Mouse (Mus musculus): Measurements from ENCODE around the gene Lrfn2. TPM values are rescaled to one million over a fixed set of nuclear protein-coding genes. Genes with fewer than 3 reads are reported as not detected.

Lrfn2 gene
- total and polyA plus RNA-seq, 2 experiments from 2014 or later, result 16.5 to 28.7 TPM

GRCm38 (mm10) chr17:49079647-49080046, 147.5 kb downstream of the Lrfn2 start:
- no peak for ATAC-seq
- 66% methylated on average over 2 of the region's 2 CpGs for WGBS
- no peak for TF ChIP-seq CTCF (IDR thresholded peaks at IDR 0.05; ENCODE audit: low read depth)

DNA sequence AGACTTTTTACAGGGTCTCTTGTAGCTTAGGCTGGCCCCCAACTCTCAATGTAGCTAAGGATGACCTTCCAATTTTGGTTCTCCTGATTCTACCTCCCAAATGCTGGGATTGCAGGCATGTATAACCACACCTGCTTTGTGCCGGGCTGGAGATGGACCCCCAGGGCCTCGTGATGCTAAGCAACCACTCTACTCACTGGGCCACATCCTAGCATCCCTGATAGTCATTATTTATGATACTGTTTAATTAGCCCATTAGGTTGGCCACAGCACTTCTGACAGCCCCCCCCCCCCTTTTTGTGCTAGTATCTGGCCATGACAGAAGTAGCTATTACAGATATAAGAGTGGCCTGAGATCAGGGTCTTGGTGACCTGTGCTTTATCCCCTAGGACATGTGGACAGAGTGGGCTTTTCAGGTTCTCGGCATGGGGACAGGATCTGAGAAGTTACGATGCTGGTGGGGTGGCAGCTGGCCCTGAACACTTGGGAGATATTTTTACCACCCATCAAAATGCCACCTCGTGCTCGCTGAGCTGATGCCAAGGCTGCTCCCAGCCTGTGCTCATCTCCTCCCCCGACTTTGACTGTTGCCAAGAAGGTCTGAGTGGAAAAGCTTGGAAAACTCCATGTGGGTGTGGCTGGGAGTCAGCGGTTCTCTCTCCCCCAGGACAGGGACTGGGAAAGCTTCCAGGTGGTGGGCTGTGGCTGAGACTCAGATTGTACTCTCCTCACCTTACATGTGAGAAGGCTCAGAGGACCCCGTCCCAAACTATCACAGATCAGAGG, 151.6 kb downstream of the Lrfn2 start:
- DNase-seq (peak; percentile 57), ATAC-seq (peak; percentile 72)
- no peaks in the 10 kb centered on the region for H3K36me3 ChIP-seq (ENCODE audit: insufficient read depth)
- no peaks in the 10 kb centered on the region for H3K27me3 ChIP-seq (ENCODE audit: insufficient read depth, low read length)
- no peak for TF ChIP-seq CTCF (IDR thresholded peaks at IDR 0.05; ENCODE audit: low read depth)
- no peak overlapping the region for H3K9ac ChIP-seq
- no peak overlapping the region for H3K27ac ChIP-seq (ENCODE audit: low read depth, low read length)
- WGBS, result 49% methylated on average over 9 of the region's 9 CpGs
- no peak overlapping the region for H3K4me3 ChIP-seq (ENCODE audit: low read depth, low read length)
- no peak overlapping the region for H3K4me2 ChIP-seq (ENCODE audit: low read depth)
- no peaks in the 10 kb centered on the region for H3K9me3 ChIP-seq (ENCODE audit: low read length)
- H3K4me1 ChIP-seq (ENCODE audit: insufficient read depth), result no peaks in the 10 kb centered on the region

More at GRCm38 (mm10) chr17:49079647-49080046, 147.5 kb downstream of the Lrfn2 start:
- no peak for DNase-seq
- no peaks in the 10 kb centered on the region for H3K4me1 ChIP-seq (ENCODE audit: insufficient read depth)
- no peak overlapping the region for H3K9ac ChIP-seq
- no peak overlapping the region for H3K27ac ChIP-seq (ENCODE audit: low read depth, low read length)
- no peak overlapping the region for H3K4me2 ChIP-seq (ENCODE audit: low read depth)
- H3K9me3 ChIP-seq (ENCODE audit: low read length), result no peaks in the 10 kb centered on the region
- no peak overlapping the region for H3K4me3 ChIP-seq (ENCODE audit: low read depth, low read length)
- H3K36me3 ChIP-seq (ENCODE audit: insufficient read depth), result no peaks in the 10 kb centered on the region
- H3K27me3 ChIP-seq (ENCODE audit: insufficient read depth, low read length), result no peaks in the 10 kb centered on the region

DNA sequence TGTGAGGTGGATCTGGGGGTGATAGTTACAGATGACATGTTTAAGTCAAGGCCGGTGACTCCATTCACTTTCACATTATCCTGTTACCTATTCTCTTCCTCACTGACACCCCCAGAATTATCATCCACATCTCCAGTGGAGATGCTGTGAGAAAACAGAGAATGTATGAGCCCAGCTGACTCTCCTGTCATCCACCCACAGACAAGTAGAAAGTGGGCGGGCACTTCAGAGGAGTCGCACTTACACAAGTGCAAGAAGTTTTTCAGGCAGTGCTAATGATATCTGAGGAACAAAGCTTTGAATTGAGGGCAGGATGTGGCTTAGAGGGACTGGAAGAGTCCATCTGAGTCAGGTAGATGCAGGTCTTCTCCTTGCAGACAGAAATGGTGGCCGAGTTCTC, 152.9 kb downstream of the Lrfn2 start:
- no peak overlapping the region for H3K4me3 ChIP-seq (ENCODE audit: low read depth, low read length)
- H3K27me3 ChIP-seq (ENCODE audit: insufficient read depth, low read length), result no peaks in the 10 kb centered on the region
- no peak for TF ChIP-seq CTCF (IDR thresholded peaks at IDR 0.05; ENCODE audit: low read depth)
- WGBS, result 92% methylated on average over 4 of the region's 4 CpGs
- no peaks in the 10 kb centered on the region for H3K36me3 ChIP-seq (ENCODE audit: insufficient read depth)
- H3K27ac ChIP-seq (ENCODE audit: low read depth, low read length), result no peak overlapping the region
- no peak for ATAC-seq
- no peaks in the 10 kb centered on the region for H3K4me1 ChIP-seq (ENCODE audit: insufficient read depth)
- no peak overlapping the region for H3K4me2 ChIP-seq (ENCODE audit: low read depth)
- no peak overlapping the region for H3K9ac ChIP-seq
- H3K9me3 ChIP-seq (ENCODE audit: low read length), result no peaks in the 10 kb centered on the region
- no peak for DNase-seq

DNA sequence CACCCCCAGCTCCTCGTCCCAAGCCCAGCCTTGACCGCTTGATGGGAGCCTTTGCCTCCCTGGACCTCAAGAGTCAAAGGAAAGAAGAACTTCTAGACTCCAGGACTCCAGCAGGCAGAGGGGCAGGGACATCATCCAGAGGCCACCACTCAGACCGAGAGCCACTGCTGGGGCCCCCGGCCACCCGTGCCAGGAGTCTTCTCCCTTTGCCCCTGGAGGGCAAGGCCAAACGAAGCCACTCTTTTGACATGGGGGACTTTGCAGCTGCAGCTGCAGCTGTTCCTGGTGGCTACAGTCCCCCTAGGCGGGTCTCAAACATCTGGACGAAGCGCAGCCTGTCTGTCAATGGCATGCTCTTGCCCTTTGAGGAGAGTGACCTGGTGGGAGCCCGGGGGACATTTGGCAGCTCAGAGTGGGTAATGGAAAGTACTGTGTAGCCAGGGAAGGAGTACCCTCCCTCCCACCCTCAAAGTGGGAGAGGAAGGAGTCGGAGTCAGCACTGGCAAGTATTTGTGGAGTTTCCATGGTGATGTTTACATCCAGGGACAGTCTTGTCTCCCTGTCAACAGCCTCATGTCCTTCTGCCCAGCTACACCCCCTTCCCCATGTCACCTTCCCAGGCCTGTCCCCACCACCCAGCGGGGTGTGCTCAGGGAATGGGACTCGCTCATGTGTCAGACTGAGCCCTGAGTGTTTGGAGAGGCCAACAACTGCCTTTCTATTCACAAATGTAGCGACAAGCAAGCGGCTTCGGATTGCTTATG, 164.8 kb downstream of the Lrfn2 start:
- Histone ChIP-seq H3K27ac (ENCODE audit: low read depth, low read length) (no peak overlapping the region), H3K4me2 (ENCODE audit: low read depth) (no peak overlapping the region), H3K9me3 (ENCODE audit: low read length) (no peaks in the 10 kb centered on the region), H3K9ac (no peak overlapping the region), H3K4me1 (ENCODE audit: insufficient read depth) (no peaks in the 10 kb centered on the region), H3K27me3 (ENCODE audit: insufficient read depth, low read length) (no peaks in the 10 kb centered on the region), H3K36me3 (ENCODE audit: insufficient read depth) (0 out of 2 replicates have a peak, but pooled peaks cover 4% of the 10 kb centered on the region), H3K4me3 (ENCODE audit: low read depth, low read length) (no peak overlapping the region)
- DNase-seq (no peak), ATAC-seq (no peak)
- TF ChIP-seq CTCF (IDR thresholded peaks at IDR 0.05; ENCODE audit: low read depth), result no peak
- 85% methylated on average over 16 of the region's 16 CpGs for WGBS

- DNase-seq, result no peak
- Histone ChIP-seq H3K4me2 (ENCODE audit: low read depth) (no peak overlapping the region), H3K4me1 (ENCODE audit: insufficient read depth) (no peaks in the 10 kb centered on the region), H3K9ac (no peak overlapping the region), H3K27me3 (ENCODE audit: insufficient read depth, low read length) (no peaks in the 10 kb centered on the region), H3K4me3 (ENCODE audit: low read depth, low read length) (no peak overlapping the region), H3K27ac (ENCODE audit: low read depth, low read length) (no peak overlapping the region), H3K36me3 (ENCODE audit: insufficient read depth) (no peaks in the 10 kb centered on the region), H3K9me3 (ENCODE audit: low read length) (no peaks in the 10 kb centered on the region)
- ATAC-seq, result no peak
- 90% methylated on average over 3 of the region's 3 CpGs for WGBS
- TF ChIP-seq CTCF (IDR thresholded peaks at IDR 0.05; ENCODE audit: low read depth), result no peak
These were observed 179.2 kb downstream of the Lrfn2 start for GRCm38 (mm10) chr17:49111399-49111798.

DNA sequence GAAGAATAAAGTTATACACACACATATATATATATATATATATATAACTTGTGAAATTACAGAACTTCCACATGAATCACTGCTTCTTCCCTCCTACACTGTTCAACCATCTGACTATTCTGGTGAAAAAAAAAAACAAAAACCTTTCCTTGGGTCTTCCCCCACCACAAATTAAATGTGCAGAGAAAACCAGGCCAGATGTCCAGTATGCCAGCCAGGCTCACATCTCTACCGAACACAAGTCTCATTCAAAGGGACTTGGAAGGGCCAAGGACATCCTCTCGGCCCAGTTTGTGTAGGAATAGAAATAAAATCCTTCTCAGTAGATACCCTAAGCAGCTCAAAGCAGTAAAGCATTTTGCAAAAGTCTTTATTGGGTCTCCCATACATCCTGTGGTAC, 179.7 kb downstream of the Lrfn2 start:
- Histone ChIP-seq H3K27me3 (ENCODE audit: insufficient read depth, low read length) (no peaks in the 10 kb centered on the region), H3K36me3 (ENCODE audit: insufficient read depth) (no peaks in the 10 kb centered on the region), H3K9ac (no peak overlapping the region), H3K9me3 (ENCODE audit: low read length) (no peaks in the 10 kb centered on the region), H3K4me1 (ENCODE audit: insufficient read depth) (no peaks in the 10 kb centered on the region), H3K27ac (ENCODE audit: low read depth, low read length) (no peak overlapping the region), H3K4me2 (ENCODE audit: low read depth) (no peak overlapping the region), H3K4me3 (ENCODE audit: low read depth, low read length) (no peak overlapping the region)
- ATAC-seq, result no peak
- 75% methylated on average over 2 of the region's 2 CpGs for WGBS
- no peak for DNase-seq
- TF ChIP-seq CTCF (IDR thresholded peaks at IDR 0.05; ENCODE audit: low read depth), result no peak

GRCm38 (mm10) chr17:49113336-49113735, 181.2 kb downstream of the Lrfn2 start:
- ATAC-seq, result no peak
- DNase-seq, result no peak
- H3K27me3 ChIP-seq (ENCODE audit: insufficient read depth, low read length), result no peaks in the 10 kb centered on the region
- no peak for TF ChIP-seq CTCF (IDR thresholded peaks at IDR 0.05; ENCODE audit: low read depth)
- H3K4me3 ChIP-seq (ENCODE audit: low read depth, low read length), result no peak overlapping the region
- no peaks in the 10 kb centered on the region for H3K9me3 ChIP-seq (ENCODE audit: low read length)
- no peak overlapping the region for H3K27ac ChIP-seq (ENCODE audit: low read depth, low read length)
- no peaks in the 10 kb centered on the region for H3K36me3 ChIP-seq (ENCODE audit: insufficient read depth)
- no peak overlapping the region for H3K4me2 ChIP-seq (ENCODE audit: low read depth)
- H3K4me1 ChIP-seq (ENCODE audit: insufficient read depth), result no peaks in the 10 kb centered on the region
- no peak overlapping the region for H3K9ac ChIP-seq
- 49% methylated on average over 3 of the region's 3 CpGs for WGBS

Data from forebrain, postnatal 0 days (tissue).